Mouse (Mus musculus) right cerebral cortex, postnatal 10 days (tissue): ENCODE data around the gene Bhmt.
"Not testable (repeated sequence)": the region's sequence is repeated elsewhere in the genome, so short reads cannot be mapped to it uniquely, and the experiment has no call there.

Source experiments
- DNase-seq, 2 experiments: peaks; one replicate each; pipeline ENCODE4 v3.0.0; 2021; ENCODE audit warnings: low spot score in 2 of 2

The Bhmt gene

DNA sequence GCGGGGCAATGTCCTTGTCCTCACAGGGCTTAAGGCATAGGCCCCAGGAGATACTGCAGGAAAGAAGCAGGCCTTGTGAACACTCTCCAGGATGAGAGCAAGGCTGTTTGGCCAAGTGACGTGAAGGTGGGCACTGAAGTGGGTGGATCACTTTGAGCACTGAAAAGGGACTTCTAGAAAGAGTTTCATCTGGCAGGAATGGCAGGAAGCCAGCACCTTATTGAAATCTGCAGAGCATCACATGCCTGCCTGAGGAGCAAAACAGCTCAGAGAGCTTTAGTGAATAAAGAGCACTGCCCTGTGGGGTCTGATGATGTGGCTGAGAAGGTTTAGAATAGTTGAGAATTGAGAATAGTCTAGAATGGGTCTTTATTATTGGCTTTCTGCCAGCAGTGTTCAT, 29.3 kb downstream of the Bhmt start:
- no peak for DNase-seq

DNA sequence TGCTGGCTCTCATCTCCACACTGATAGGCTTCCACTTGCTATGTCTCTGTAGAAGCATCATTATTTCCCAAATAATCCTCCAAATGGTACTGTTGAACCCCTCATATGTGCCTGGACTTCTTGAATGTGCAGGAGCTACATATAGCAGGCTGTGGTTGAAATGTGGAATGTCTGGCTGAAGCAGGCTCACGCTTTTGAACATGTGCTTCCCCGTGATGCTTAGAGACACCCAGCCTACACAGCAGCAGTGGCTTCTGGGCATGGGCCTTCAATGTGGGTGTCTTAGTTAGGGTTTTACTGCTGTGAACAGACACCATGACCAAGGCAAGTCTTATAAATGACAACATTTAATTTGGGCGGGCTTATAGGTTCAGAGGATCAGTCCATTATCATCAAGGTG, 30.1 kb downstream of the Bhmt start:
- no peak for DNase-seq

DNA sequence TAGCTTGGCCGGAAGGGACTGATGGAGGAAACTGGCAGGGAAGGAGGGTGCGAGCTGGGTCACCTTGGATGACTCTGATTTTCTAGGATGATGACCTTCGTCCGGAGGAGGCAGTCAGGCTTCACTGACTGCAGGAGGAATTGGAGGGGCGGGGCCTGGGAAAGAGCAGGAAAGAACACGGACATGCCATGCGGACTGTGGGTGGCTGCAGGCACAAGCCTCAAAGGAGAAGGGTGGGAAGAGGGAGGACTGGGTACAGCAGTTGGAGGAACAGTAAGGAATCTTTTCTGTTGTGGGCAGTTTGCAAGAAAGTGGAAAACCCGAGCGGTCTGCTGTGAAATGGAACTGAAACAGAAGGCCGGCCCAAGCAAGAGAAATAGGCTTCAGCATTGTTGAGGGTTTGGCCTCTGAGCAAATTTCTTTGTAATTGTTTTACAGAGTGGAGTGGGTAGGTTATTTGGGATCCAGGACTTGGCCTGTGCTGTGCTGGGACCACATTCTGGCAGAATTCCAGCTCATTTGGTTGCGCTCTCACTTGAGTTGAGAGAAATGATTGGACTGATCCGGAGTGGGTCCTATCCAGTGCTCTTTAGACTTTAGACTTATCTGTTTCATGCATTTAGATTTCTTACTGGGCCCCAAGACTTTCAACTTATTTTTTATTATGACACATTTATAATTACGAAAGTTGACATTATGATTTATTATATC, 30.7 kb downstream of the Bhmt start:
- peak in 1 of 2 experiments; percentile 36 for DNase-seq

DNA sequence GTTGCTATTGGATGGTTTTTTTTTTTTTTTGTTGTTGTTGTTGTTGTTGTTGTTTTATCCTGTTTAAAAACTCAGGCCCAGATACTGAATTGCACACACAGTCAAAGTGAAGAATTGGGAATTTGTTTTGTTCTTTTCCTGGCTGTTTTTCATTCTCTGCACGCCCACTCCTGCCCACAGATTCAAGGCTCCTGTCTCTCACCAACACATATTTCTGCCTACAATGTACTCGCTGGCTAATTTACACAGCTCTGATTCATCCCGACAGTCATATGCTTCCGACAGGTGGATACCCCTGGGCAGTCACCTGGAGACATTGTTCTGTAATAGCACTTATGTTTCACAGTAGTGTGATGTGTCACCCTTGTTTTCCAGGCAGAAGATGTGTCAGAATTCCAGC, 33.1 kb downstream of the Bhmt start:
- DNase-seq = no peak

DNA sequence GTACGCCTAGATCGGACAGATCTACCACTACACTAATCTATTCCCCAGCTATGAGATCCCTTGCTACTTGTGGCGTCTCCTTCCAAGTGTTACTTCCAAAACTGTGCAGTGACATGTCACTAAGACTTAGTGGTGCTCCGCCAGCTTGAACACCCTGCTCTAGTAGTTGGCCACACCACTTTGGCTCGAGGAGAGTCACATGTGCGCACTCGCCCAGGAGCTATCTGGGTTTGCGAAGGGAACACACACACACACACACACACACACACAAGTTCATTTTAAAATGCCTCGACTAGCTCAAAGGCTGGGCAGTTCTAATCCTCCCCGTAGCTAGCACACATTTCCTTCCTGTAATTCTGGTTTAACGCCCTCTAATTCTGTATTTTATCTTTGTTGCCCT, 36.2 kb downstream of the Bhmt start:
- DNase-seq = no peak

DNA sequence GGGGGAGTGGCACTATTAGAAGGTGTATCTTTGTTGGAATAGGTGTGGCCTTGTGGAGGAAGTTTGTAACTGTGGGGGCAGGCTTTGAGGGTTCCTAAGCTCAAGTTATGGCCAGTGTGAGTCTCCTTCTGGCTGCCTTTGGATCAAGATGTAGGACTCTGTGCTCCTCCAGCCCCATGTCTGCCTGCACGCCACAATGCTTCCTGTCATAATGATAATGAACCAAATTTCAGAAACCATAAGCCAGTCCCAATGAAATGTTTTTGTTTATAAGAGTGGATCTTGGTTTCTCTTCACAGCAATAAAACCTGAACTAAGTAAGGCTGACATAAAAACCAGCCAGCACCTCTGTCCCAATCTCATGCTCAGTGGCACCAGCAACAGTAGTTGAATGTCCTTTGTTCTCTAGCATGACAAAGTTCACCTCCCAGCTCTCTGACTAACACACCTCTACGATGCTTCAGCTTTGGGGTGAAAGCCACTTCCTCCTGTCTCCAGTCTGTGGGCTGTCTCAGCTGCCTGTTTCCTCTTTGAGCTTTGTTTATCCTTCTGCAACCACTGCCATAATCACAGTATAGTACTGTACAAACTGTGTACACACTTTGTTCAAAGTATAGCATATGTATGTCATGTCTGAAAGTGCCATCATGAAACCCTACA, 44.6 kb downstream of the Bhmt start:
- DNase-seq = no peak

DNA sequence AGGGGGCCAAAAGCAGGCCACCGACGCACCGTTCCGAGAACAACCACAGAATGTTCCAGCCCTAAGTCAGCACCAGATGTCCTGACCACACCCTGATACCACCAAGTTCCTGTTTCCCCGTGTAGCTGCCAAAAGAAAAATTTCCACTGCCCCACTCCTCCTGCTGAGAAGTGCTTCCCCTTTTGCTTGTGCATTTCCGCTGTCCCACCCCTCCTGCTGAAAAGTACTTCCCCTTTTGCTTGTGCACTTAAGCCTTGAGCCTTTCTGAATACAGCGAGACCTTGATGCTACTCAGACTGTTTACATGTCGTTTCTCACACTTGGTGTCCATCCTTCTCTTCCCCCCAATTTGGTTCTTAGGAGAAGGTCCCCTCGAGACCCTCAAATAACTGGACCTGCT, 55.2 kb downstream of the Bhmt start:
- not testable (repeated sequence) for DNase-seq

DNA sequence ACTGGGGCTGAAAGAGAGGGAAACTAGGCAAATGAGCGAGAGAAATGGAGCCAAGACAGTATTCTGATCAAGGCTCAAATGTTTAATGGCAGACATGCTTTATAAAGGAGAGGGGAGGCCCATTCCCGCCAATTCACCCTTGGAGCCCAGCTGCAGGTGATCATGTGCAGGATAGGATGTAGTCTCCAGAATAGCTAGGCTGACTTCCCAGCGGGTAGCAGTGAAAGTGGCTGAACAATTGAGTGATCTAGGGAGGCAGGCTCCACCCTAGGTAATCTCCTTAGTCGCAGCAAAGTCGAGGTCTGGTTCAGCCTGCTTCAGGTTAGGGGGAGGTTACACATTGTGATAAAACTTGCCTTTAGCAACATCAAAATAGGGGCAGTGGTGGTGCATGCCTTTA, 57.3 kb downstream of the Bhmt start:
- no peak for DNase-seq

DNA sequence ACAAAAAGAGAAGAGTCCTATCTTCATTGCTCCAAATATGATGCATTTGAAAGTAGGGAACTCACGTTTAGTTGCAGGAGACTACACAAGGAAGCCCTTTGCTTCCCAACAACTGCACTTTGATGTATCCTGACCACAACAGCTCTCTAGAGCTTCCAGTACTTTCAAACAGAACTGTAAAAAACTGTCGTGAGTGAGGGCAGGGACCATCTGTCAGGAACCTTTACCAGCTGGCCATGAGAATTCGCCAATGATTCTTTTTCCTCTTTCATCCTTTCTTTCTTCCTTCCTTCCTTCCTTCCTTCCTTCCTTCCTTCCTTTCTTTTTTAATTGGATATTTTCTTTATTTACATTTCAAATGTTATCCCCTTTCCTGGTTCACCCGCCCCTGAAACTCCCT, 68.1 kb downstream of the Bhmt start:
- no peak for DNase-seq
